Mouse (Mus musculus) limb, embryonic 14.5 days (tissue): ENCODE measurements around the gene Fgfr2. TPM values are rescaled to one million over a fixed set of nuclear protein-coding genes. Genes with fewer than 3 reads are reported as not detected.
A peak's percentile ranks its signal among the peaks of the same experiment; 100 is the strongest.

ENCODE experiments used
- ATAC-seq: fragments of 200-750 bp; cut with Nextera tagmentation; 2 replicates; pipeline ENCODE4 v1.8.0; 2017; ENCODE audit warnings: low read depth, moderate number of reproducible peaks, moderate TSS enrichment; ENCODE audit not compliant: low FRiP score
- DNase-seq: peaks from one replicate; pipeline ENCODE4 v3.0.0-alpha.2; 2015; ENCODE audit warnings: low spot score
- H3K27ac ChIP-seq: fragments of 300-500 bp; sonication (generic); replicated peaks from 2 replicates; pipeline ENCODE4 v1.5.1; 2014; ENCODE audit warnings: low read depth, mild to moderate bottlenecking, low read length, moderate library complexity, mixed read lengths
- H3K27me3 ChIP-seq: fragments of 300-500 bp; sonication (generic); 2 replicates; pipeline ENCODE4 v1.6.1; 2014; ENCODE audit warnings: low read length, mixed read lengths; ENCODE audit not compliant: control insufficient read depth, insufficient read depth
- H3K36me3 ChIP-seq: fragments of 300-500 bp; sonication (generic); 2 replicates; pipeline ENCODE4 v1.6.1; 2014; ENCODE audit warnings: mild to moderate bottlenecking, low read length, moderate library complexity, mixed read lengths; ENCODE audit not compliant: control insufficient read depth, insufficient read depth
- H3K4me1 ChIP-seq: fragments of 300-500 bp; sonication (generic); 2 replicates; pipeline ENCODE4 v1.6.1; 2014; ENCODE audit warnings: antibody characterized with exemption, low read length, mixed read lengths; ENCODE audit not compliant: control insufficient read depth, insufficient read depth
- H3K4me2 ChIP-seq: fragments of 300-500 bp; sonication (generic); replicated peaks from 2 replicates; pipeline ENCODE4 v1.6.1; 2014; ENCODE audit warnings: low read depth, mild to moderate bottlenecking, low read length, moderate library complexity; ENCODE audit not compliant: severe bottlenecking
- H3K4me3 ChIP-seq: fragments of 300-500 bp; sonication (generic); replicated peaks from 2 replicates; pipeline ENCODE4 v1.5.1; 2014; ENCODE audit warnings: low read length
- H3K9ac ChIP-seq: fragments of 300-500 bp; sonication (generic); 2 replicates; pipeline ENCODE4 v1.6.1; 2014; ENCODE audit warnings: mild to moderate bottlenecking, low read depth, low read length, moderate library complexity; ENCODE audit not compliant: severe bottlenecking
- H3K9me3 ChIP-seq: fragments of 300-500 bp; sonication (generic); 2 replicates; pipeline ENCODE4 v1.6.1; 2016; ENCODE audit warnings: low read length; ENCODE audit not compliant: control insufficient read depth
- POLR2A ChIP-seq: fragments of 200-500 bp; IDR thresholded peaks from 2 replicates; pipeline ENCODE4 v1.8.0; 2012; ENCODE audit warnings: inconsistent platforms, mild to moderate bottlenecking, moderate library complexity, borderline replicate concordance; ENCODE audit not compliant: insufficient read depth, insufficient read length; ENCODE audit errors: extremely low read depth
- WGBS: fragments of 180-500 bp; shearing (Covaris S2); extraction: QIAGEN DNeasy Blood & Tissue Kit; methylation state at CpG from one replicate; pipeline ENCODE4 v1.1.7; 2014; 5-methylcytosine and 5-hydroxymethylcytosine counted together
- polyA plus RNA-seq, 2 experiments: library from polyadenylated mRNA; depleted of rRNA in 1 of 2; stranded (reverse) in 1 of 2; unstranded in 1 of 2; fragments of >200 nt; fragmentation: Nextera tagmentation in 1 of 2; extraction: Ambion mirVana in 1 of 2; gene quantifications; 2 replicates each; pipeline versions ENCODE4 v1.2.1 to v1.2.3; 2012 to 2014

The Fgfr2 gene
- polyA plus RNA-seq, 2 experiments: 131 to 133 TPM

- no peak for TF ChIP-seq POLR2A
- Histone ChIP-seq H3K9ac (no peak overlapping the region), H3K27me3 (no peaks in the 10 kb centered on the region), H3K27ac (no peak overlapping the region), H3K4me3 (no peak overlapping the region), H3K36me3 (peaks cover 10% of the 10 kb centered on the region), H3K4me2 (no peak overlapping the region), H3K4me1 (peaks cover 5% of the 10 kb centered on the region; the same call in 1 of the 2 replicates), H3K9me3 (no peaks in the 10 kb centered on the region)
- peak; percentile 56 for ATAC-seq
- DNase-seq: no peak
- 40% methylated on average over 10 of the region's 10 CpGs for WGBS
Measured at GRCm38 (mm10) chr7:132249563-132250119, 873.5 kb downstream of the Fgfr2 start.

DNA sequence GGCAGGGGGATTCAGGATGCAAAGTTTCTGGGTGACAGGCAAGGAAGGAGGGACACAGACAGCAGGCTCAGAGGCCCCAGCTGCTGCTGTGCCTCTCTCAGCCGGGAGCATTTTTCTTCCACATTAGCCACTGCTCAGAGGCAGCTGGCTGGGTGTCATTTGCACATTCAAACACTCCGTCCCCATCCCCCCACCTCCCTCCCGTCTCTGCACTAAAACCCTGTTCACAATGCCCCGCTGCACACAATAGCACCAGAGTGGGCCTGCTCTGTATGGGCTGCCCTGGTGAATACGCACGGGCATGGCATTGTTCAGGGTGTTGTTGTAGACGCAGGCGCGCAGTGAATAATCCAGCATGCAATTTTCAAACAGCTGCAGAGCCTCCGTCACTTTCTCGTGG, 875.6 kb downstream of the Fgfr2 start:
- Histone ChIP-seq H3K27me3 (no peaks in the 10 kb centered on the region), H3K9ac (no peak overlapping the region)

GRCm38 (mm10) chr7:132247091-132247490, 876.1 kb downstream of the Fgfr2 start:
- WGBS: 77% methylated on average over 5 of the region's 5 CpGs
- H3K36me3 ChIP-seq: peaks cover 22% of the 10 kb centered on the region
- H3K27ac ChIP-seq: no peak overlapping the region
- no peak for DNase-seq
- peaks cover 5% of the 10 kb centered on the region; the same call in 1 of the 2 replicates for H3K4me1 ChIP-seq
- H3K4me2 ChIP-seq: no peak overlapping the region
- no peak for TF ChIP-seq POLR2A
- no peak overlapping the region for H3K9ac ChIP-seq
- no peaks in the 10 kb centered on the region for H3K9me3 ChIP-seq
- no peak overlapping the region for H3K4me3 ChIP-seq
- no peaks in the 10 kb centered on the region for H3K27me3 ChIP-seq
- no peak for ATAC-seq

More for the DNA sequence above, 875.6 kb downstream of the Fgfr2 start:
- ATAC-seq (peak; percentile 81), DNase-seq (peak; percentile 57)
- peaks cover 5% of the 10 kb centered on the region; the same call in 1 of the 2 replicates for H3K4me1 ChIP-seq
- no peaks in the 10 kb centered on the region for H3K9me3 ChIP-seq
- H3K36me3 ChIP-seq: peaks cover 18% of the 10 kb centered on the region
- H3K27ac ChIP-seq: no peak overlapping the region; the same call in 1 of the 2 replicates
- WGBS: 22% methylated on average over 11 of the region's 11 CpGs
- H3K4me2 ChIP-seq: no peak overlapping the region
- TF ChIP-seq POLR2A: no peak
- H3K4me3 ChIP-seq: no peak overlapping the region

GRCm38 (mm10) chr7:132245730-132246129, 877.4 kb downstream of the Fgfr2 start:
- Histone ChIP-seq H3K4me2 (no peak overlapping the region), H3K9me3 (no peaks in the 10 kb centered on the region), H3K9ac (no peak overlapping the region), H3K4me1 (peaks cover 5% of the 10 kb centered on the region; the same call in 1 of the 2 replicates), H3K27me3 (no peaks in the 10 kb centered on the region), H3K4me3 (no peak overlapping the region), H3K27ac (no peak overlapping the region), H3K36me3 (peaks cover 31% of the 10 kb centered on the region)
- WGBS: 93% methylated on average over 6 of the region's 6 CpGs
- no peak for TF ChIP-seq POLR2A
- no peak for ATAC-seq
- DNase-seq: no peak

DNA sequence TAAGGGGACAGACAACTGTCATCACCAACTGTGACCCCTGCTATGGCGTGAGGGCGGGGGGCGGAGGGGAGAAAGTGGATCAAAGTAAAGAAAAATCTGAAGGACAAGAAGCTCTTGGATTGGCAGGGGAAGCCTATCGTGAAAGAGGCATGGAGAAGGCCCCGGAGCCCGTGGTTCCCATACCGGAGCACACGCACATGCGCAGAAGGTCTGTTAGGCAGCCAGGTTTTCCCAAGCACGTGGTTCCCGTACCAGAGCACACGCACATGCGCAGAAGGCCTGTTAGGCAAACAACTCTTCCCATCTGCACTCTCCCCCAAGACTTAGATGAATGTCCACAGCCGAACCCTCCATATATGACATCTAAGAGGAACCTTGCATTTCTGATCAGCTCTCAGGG, 878.5 kb downstream of the Fgfr2 start:
- DNase-seq (no peak), ATAC-seq (no peak)
- Histone ChIP-seq H3K27me3 (no peaks in the 10 kb centered on the region), H3K4me3 (no peak overlapping the region), H3K4me2 (no peak overlapping the region), H3K9me3 (no peaks in the 10 kb centered on the region), H3K4me1 (peaks cover 5% of the 10 kb centered on the region; the same call in 1 of the 2 replicates), H3K36me3 (peaks cover 38% of the 10 kb centered on the region), H3K9ac (no peak overlapping the region), H3K27ac (no peak overlapping the region)
- WGBS: 91% methylated on average over 14 of the region's 14 CpGs
- no peak for TF ChIP-seq POLR2A
